Mouse (Mus musculus) lung, embryonic 14.5 days (tissue): Measurements from ENCODE around the gene Cnn2. TPM values are rescaled to one million over a fixed set of nuclear protein-coding genes. Genes with fewer than 3 reads are reported as not detected.
A peak's percentile ranks its signal among the peaks of the same experiment; 100 is the strongest.

Source experiments
- ATAC-seq: fragments of 200-750 bp; cut with Nextera tagmentation; 2 replicates; pipeline ENCODE4 v1.8.0; 2017; ENCODE audit warnings: mild to moderate bottlenecking, moderate TSS enrichment, moderate library complexity; ENCODE audit not compliant: insufficient read depth
- DNase-seq: peaks from one replicate; pipeline ENCODE4 v3.0.0-alpha.2; 2015
- H3K27ac ChIP-seq: fragments of 300-500 bp; sonication (generic); 2 replicates; pipeline ENCODE4 v1.5.1; 2014; ENCODE audit warnings: low read depth, mild to moderate bottlenecking, moderate library complexity
- H3K27me3 ChIP-seq: fragments of 300-500 bp; sonication (generic); 2 replicates; pipeline ENCODE4 v1.6.1; 2014; ENCODE audit warnings: low read length, control low read depth; ENCODE audit not compliant: insufficient read depth
- H3K36me3 ChIP-seq: fragments of 300-500 bp; sonication (generic); 2 replicates; pipeline ENCODE4 v1.6.1; 2014; ENCODE audit warnings: control low read depth; ENCODE audit not compliant: insufficient read depth
- H3K4me1 ChIP-seq: fragments of 300-500 bp; sonication (generic); 2 replicates; pipeline ENCODE4 v1.6.1; 2014; ENCODE audit warnings: antibody characterized with exemption, control low read depth; ENCODE audit not compliant: insufficient read depth
- H3K4me2 ChIP-seq: fragments of 300-500 bp; sonication (generic); 2 replicates; pipeline ENCODE4 v1.6.1; 2014; ENCODE audit warnings: mild to moderate bottlenecking
- H3K4me3 ChIP-seq: fragments of 300-500 bp; sonication (generic); 2 replicates; pipeline ENCODE4 v1.5.1; 2014; ENCODE audit warnings: low read depth, low read length
- H3K9ac ChIP-seq: fragments of 300-500 bp; sonication (generic); 2 replicates; pipeline ENCODE4 v1.6.1; 2014
- H3K9me3 ChIP-seq: fragments of 300-500 bp; sonication (generic); 2 replicates; pipeline ENCODE4 v1.6.1; 2016; ENCODE audit warnings: low read depth, low read length, control low read depth
- CTCF ChIP-seq: IDR thresholded peaks from 2 replicates; pipeline ENCODE4 v1.5.1; 2016; ENCODE audit warnings: antibody characterized with exemption, low read depth
- WGBS: fragments of 180-500 bp; shearing (Covaris S2); extraction: QIAGEN DNeasy Blood & Tissue Kit; methylation state at CpG from one replicate; pipeline ENCODE4 v1.1.7; 2014; 5-methylcytosine and 5-hydroxymethylcytosine counted together
- polyA plus RNA-seq: library from polyadenylated mRNA; unstranded; fragments of >200 nt; fragmentation: Nextera tagmentation; extraction: Ambion mirVana; gene quantifications from 2 replicates; pipeline ENCODE4 v1.2.1, GENCODE M21; 2014

Gene Cnn2
- polyA plus RNA-seq, 1 experiment from 2014 or later: 354 TPM

DNA sequence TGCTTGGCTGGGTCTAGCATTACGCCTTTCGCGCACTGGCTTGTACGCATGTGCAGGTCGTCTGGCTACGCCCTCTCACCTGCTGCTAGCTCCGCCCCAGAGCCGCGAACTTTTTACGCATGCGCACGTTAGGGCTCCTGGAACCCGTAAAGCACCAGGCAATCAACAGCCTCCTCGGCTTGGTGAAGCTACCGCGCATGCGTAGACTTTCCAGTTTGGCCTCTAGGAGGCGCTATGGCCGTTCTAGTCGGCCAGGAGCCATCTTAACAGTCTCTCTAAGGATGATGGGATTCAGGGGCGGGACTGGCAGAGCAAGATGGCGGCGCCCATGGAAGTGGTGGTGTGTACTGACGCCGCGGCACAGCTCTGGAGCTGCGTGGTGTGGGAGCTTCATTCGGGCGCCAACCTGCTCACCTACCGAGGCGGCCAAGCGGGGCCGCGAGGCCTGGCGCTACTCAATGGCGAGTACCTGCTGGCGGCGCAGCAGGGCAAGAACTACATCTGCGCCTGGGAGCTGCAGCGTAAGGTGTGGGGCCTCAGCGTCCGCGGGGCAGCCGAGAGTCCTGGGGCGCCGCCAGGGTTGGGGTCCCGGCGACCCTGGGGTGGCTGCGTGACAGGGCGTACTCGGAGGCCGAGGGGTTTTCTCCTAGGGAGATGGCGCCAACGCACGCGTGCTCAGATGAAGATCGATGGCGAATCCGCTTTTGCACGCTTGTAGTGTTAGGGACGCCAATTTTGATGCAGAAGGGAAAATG is 28.4 kb upstream of the Cnn2 start, which contains the start of gene Wdr18:
Gene Wdr18 (plus strand): TSS at position 306 of the 755 bp plus-strand sequence.
- H3K27ac ChIP-seq: peak within 1 kb of the TSS; percentile 58; the same call in 1 of the 2 replicates
- peak; percentile 99 for TF ChIP-seq CTCF
- 0 out of 2 replicates have a peak, but pooled peaks cover 6% of the 10 kb centered on the region for H3K4me1 ChIP-seq
- ATAC-seq: peak; percentile 95
- peaks cover 37% of the 10 kb centered on the region for H3K36me3 ChIP-seq
- no peaks in the 10 kb centered on the region for H3K9me3 ChIP-seq
- H3K9ac ChIP-seq: peak within 1 kb of the TSS; percentile 84
- H3K4me3 ChIP-seq: peak within 1 kb of the TSS; percentile 99
- WGBS: under 1% methylated on average over 61 of the region's 61 CpGs
- H3K4me2 ChIP-seq: peak within 1 kb of the TSS; percentile 89
- no peaks in the 10 kb centered on the region for H3K27me3 ChIP-seq
- DNase-seq: peak; percentile 100

DNA sequence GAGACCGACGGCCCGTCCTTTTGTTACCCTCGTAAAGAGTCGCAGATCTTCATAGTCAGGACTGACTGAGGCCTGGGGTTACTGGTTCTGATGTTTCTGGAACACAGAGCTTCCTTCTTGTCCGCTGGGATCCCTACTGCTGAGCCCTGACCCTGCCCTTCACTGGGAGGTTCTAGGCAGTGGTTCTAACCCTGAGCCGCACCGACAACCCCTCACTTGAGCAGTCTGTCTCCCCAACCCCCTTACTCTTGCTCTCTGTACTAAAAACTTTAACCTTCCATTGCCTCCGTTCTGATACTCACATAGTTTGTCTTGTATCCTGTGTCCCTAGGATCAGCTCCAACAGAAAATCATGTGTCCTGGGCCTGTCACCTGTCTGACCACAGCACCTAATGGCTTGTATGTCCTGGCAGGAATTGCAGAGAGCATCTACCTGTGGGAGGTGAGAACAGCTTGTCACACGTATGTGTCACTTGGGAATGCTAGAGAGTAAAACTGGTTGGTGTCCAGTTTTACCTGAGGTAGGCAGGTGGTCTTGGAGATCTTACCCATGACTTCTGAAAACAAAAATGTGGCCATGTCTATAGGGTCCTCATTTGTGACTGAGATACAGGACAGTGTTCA is 27.6 kb upstream of the Cnn2 start:
- no peak for TF ChIP-seq CTCF
- peak overlapping the region; percentile 89 for H3K4me2 ChIP-seq
- no peak for DNase-seq
- 0 out of 2 replicates have a peak, but pooled peaks cover 6% of the 10 kb centered on the region for H3K4me1 ChIP-seq
- H3K27ac ChIP-seq: no peak overlapping the region
- no peaks in the 10 kb centered on the region for H3K9me3 ChIP-seq
- no peaks in the 10 kb centered on the region for H3K27me3 ChIP-seq
- 14% methylated on average over 10 of the region's 10 CpGs for WGBS
- H3K36me3 ChIP-seq: peaks cover 45% of the 10 kb centered on the region
- H3K9ac ChIP-seq: peak overlapping the region; percentile 84
- H3K4me3 ChIP-seq: peak overlapping the region; percentile 99
- no peak for ATAC-seq

DNA sequence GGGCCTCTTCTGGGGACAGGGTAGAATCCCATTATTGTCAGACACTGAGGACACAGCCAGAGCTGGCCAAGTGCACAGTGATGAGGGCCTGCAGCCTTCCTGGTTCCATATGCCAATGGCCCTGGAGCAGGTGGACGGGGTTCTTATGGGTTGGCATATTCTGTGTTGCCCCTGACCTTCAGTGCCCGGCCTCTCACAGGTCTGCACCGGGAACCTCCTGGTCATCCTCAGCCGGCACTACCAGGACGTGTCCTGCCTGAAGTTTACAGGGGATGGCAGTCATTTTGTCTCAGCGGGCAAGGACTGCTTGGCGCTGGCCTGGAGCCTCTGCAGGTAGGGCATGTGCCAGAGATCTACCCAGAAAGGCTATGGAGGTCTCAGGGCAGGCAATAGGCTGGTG is 23.7 kb upstream of the Cnn2 start:
- TF ChIP-seq CTCF: no peak
- Histone ChIP-seq H3K27ac (no peak overlapping the region), H3K9ac (no peak overlapping the region), H3K27me3 (no peaks in the 10 kb centered on the region), H3K4me1 (0 out of 2 replicates have a peak, but pooled peaks cover 6% of the 10 kb centered on the region), H3K4me3 (no peak overlapping the region), H3K36me3 (peaks cover 74% of the 10 kb centered on the region), H3K4me2 (no peak overlapping the region), H3K9me3 (no peaks in the 10 kb centered on the region)
- no peak for DNase-seq
- no peak for ATAC-seq
- 95% methylated on average over 7 of the region's 7 CpGs for WGBS

DNA sequence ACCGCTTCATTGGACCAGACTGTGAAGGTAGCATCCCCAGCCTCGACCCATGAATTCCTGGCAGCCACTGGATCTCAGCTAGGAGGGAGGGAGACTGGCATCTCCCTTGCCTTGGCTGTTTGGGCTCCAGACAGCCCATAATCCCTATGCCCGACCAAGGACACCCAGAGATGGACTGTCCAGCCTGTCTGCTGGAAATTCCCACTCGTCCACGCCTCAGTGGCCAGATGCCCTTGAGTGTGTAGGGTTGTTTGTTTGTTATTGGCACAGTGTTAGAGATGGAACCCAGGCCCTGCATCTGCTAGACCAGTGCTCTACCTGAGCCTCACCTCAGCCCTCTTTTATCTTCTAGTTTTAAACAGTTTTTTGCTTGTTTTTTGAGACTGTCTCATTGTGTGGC is 23.1 kb upstream of the Cnn2 start:
- 80% methylated on average over 5 of the region's 5 CpGs for WGBS
- Histone ChIP-seq H3K4me1 (0 out of 2 replicates have a peak, but pooled peaks cover 6% of the 10 kb centered on the region), H3K9me3 (no peaks in the 10 kb centered on the region), H3K36me3 (peaks cover 74% of the 10 kb centered on the region), H3K4me2 (no peak overlapping the region), H3K4me3 (no peak overlapping the region), H3K27ac (no peak overlapping the region), H3K27me3 (peaks cover under 1% of the 10 kb centered on the region; the same call in 1 of the 2 replicates), H3K9ac (no peak overlapping the region)
- ATAC-seq (no peak), DNase-seq (no peak)
- no peak for TF ChIP-seq CTCF

DNA sequence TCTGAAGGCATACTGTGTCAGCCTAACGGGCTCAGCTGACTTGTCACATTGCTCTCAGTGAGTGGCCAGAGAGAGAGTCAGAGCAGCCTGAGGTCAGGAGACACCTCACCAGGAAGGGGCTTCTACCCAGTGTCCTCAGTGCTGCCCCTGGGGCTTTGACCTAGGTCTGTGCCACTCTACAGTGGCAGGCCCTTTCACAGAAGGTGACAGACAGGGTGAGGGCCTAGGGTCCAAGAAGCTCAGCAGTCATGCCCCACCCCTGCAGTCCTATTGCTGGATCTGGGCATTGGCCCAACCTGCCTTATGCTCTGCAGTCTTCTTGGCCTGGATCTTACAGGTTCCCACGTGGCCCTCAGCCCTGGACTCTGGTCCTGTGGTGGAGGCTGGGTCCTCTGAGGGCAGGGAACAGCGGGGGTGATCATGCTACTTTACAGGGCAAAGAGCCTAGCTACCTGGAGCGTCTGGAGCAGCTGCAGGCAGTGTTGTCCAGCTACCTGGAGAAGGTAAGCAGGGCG is 21.4 kb upstream of the Cnn2 start:
- Histone ChIP-seq H3K4me1 (no peaks in the 10 kb centered on the region), H3K27ac (no peak overlapping the region), H3K9ac (no peak overlapping the region), H3K9me3 (no peaks in the 10 kb centered on the region), H3K36me3 (peaks cover 66% of the 10 kb centered on the region), H3K4me3 (no peak overlapping the region), H3K27me3 (peaks cover 16% of the 10 kb centered on the region), H3K4me2 (no peak overlapping the region)
- WGBS: 91% methylated on average over 5 of the region's 5 CpGs
- ATAC-seq (no peak), DNase-seq (no peak)
- no peak for TF ChIP-seq CTCF

DNA sequence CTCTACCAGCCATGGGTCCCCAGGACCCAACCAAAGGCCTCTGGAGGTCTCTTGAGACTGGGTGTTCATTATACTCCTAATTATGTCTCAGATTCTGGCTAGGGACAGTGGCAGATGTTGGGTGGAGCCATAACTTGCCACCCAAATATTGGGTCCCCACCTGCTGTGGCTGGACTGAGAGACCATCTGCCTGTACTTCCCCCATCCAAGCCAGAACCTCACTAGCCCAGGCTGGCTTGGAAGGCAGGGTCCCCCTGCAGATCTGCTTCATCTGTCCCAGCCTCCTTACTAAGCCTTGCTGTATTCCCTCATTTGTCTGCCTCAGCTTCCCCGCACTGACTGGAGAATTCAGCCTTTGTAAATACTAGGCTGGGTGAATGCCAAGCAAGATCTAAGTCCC is 20.2 kb upstream of the Cnn2 start:
- H3K4me2 ChIP-seq: no peak overlapping the region
- H3K27me3 ChIP-seq: peaks cover 17% of the 10 kb centered on the region
- no peak overlapping the region for H3K27ac ChIP-seq
- no peaks in the 10 kb centered on the region for H3K9me3 ChIP-seq
- H3K4me1 ChIP-seq: no peaks in the 10 kb centered on the region
- peaks cover 55% of the 10 kb centered on the region for H3K36me3 ChIP-seq
- ATAC-seq (no peak), DNase-seq (no peak)
- no peak overlapping the region for H3K9ac ChIP-seq
- WGBS: 71% methylated on average over 1 of the region's 1 CpGs
- no peak for TF ChIP-seq CTCF
- no peak overlapping the region for H3K4me3 ChIP-seq

DNA sequence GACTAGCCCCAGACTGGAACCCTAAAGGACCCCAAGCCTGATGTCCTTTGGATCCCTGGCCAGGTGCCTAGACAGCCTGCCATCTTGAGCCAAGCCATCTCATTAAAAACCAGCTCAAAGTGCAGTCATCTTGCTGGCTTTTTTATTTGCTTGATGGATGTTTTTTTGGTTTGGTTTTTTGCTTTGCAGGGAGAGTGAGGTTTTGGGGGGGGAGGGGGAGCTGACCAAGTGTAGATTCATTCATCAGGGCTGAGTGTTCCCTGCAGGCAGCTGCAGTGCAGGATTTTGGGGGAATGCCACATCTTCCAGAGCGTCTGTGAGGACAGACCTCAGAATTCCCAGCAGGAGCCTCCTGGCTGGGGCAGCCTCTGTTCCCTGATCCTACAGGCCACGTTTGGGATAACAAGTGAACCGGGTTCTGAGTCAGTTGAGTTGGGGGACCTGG is 19.2 kb upstream of the Cnn2 start:
- H3K4me1 ChIP-seq: no peaks in the 10 kb centered on the region
- peak; percentile 27; the same call in 1 of the 2 replicates for TF ChIP-seq CTCF
- peaks cover 17% of the 10 kb centered on the region for H3K27me3 ChIP-seq
- peak; percentile 26 for DNase-seq
- H3K36me3 ChIP-seq: peaks cover 45% of the 10 kb centered on the region
- no peak overlapping the region for H3K9ac ChIP-seq
- no peak overlapping the region for H3K27ac ChIP-seq
- H3K4me2 ChIP-seq: no peak overlapping the region
- WGBS: 13% methylated on average over 3 of the region's 3 CpGs
- no peaks in the 10 kb centered on the region for H3K9me3 ChIP-seq
- no peak for ATAC-seq
- no peak overlapping the region for H3K4me3 ChIP-seq
